Mouse (Mus musculus) myocyte (in vitro differentiated cells): ENCODE measurements around the gene Olfr1419.
"Not testable (repeated sequence)": the region's sequence is repeated elsewhere in the genome, so short reads cannot be mapped to it uniquely, and the experiment has no call there.

ENCODE experiments used
- E2F4 ChIP-seq: IDR thresholded peaks from one replicate; pipeline ENCODE4 v1.6.1; 2011; ENCODE audit warnings: mild to moderate bottlenecking, control low read depth, moderate library complexity; ENCODE audit not compliant: insufficient read depth
- MAX ChIP-seq: IDR thresholded peaks from one replicate; pipeline ENCODE4 v1.6.1; 2011; ENCODE audit warnings: low read depth, mild to moderate bottlenecking, control low read depth
- MYOD1 ChIP-seq, 3 experiments: IDR thresholded peaks; one replicate each; pipeline ENCODE4 v1.6.1; 2011; ENCODE audit warnings: control low read depth in 2 of 3, low read depth in 2 of 3, mild to moderate bottlenecking in 2 of 3, moderate library complexity in 1 of 3; ENCODE audit not compliant: insufficient read length in 2 of 3, control insufficient read depth in 1 of 3
- MYOG ChIP-seq, 3 experiments: IDR thresholded peaks; one replicate each; pipeline ENCODE4 v1.6.1; 2011; ENCODE audit warnings: control low read depth in 2 of 3, low read depth in 2 of 3, mild to moderate bottlenecking in 2 of 3; ENCODE audit not compliant: insufficient read length in 2 of 3, control insufficient read depth in 1 of 3, insufficient read depth in 1 of 3
- POLR2A ChIP-seq: IDR thresholded peaks from one replicate; pipeline ENCODE4 v1.6.1; 2011; ENCODE audit warnings: low read depth, mild to moderate bottlenecking, control low read depth, moderate library complexity; ENCODE audit not compliant: insufficient read length
- POLR2AphosphoS2 ChIP-seq: IDR thresholded peaks from one replicate; pipeline ENCODE4 v1.6.1; 2011; ENCODE audit warnings: low read depth, control low read depth; ENCODE audit not compliant: insufficient read length
- REST ChIP-seq: IDR thresholded peaks from one replicate; pipeline ENCODE4 v1.6.1; 2011; ENCODE audit warnings: mild to moderate bottlenecking, control low read depth, moderate library complexity; ENCODE audit not compliant: insufficient read depth, insufficient read length
- TCF12 ChIP-seq: IDR thresholded peaks from one replicate; pipeline ENCODE4 v1.6.1; 2011; ENCODE audit warnings: mild to moderate bottlenecking, control low read depth; ENCODE audit not compliant: poor library complexity, insufficient read depth, severe bottlenecking
- USF1 ChIP-seq: IDR thresholded peaks from one replicate; pipeline ENCODE4 v1.6.1; 2011; ENCODE audit warnings: low read depth, mild to moderate bottlenecking, control low read depth, moderate library complexity

GRCm38 (mm10) chr19:11878404-11878803 lies 3.5 kb upstream of the Olfr1419 start:
- TF ChIP-seq REST; POLR2AphosphoS2; POLR2A; MYOG (IDR thresholded peaks at IDR 0.05; ENCODE audit: control insufficient read depth in 1 of 3, insufficient read depth in 1 of 3, insufficient read length in 2 of 3, low read depth in 2 of 3); E2F4; MYOD1 (IDR thresholded peaks at IDR 0.05; ENCODE audit: control insufficient read depth in 1 of 3, insufficient read length in 2 of 3, low read depth in 2 of 3); USF1; MAX; TCF12: not testable (repeated sequence)
